Mouse (Mus musculus): ENCODE measurements at regions not wholly inside any gene's neighbourhood (a gene's known extent, or its start where the extent isn't known, plus 50 kb on each side); places are given as distances from the start of the nearest gene placed in this dataset.

DNA sequence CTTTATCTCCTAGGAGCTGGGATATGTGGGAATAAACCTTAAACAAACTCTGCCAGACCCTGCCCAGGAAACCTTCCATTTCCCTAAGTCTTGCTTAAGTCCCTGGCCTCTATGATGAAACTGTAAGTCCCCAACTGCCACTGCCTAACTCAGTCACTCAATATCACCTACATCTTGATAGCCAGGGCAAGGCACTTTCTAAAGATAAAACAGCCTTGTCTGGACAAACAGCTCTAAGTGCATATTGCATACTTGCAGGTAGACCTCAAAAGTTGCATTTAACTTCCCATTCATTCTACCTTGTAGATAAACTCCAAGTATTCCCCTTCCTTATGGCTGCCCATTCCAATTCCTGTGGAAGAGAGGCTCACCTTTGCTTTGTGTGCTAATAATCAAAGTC is 624.4 kb downstream of the Hs3st4 start:
- TF ChIP-seq CTCF (conservative IDR thresholded peaks at IDR 0.05; ENCODE audit: low read length), result no peak
- TF ChIP-seq NANOG (IDR thresholded peaks at IDR 0.05; ENCODE audit: borderline replicate concordance, low read length), result no peak
